Mouse (Mus musculus) heart, adult 2 months (tissue): Measurements from ENCODE around the gene Rnf168. TPM values are rescaled to one million over a fixed set of nuclear protein-coding genes. Genes with fewer than 3 reads are reported as not detected.
A peak's percentile ranks its signal among the peaks of the same experiment; 100 is the strongest.

Experiments
- DNase-seq, 2 experiments: peaks; one replicate each; pipeline ENCODE4 v3.0.0; 2021
- H3K27ac ChIP-seq: fragments of 200-600 bp; 2 replicates; pipeline ENCODE4 v1.8.1; 2022
- H3K27me3 ChIP-seq: fragments of 200-500 bp; 2 replicates; pipeline ENCODE4 v1.6.1; 2012; ENCODE audit warnings: mild to moderate bottlenecking, low read length, inconsistent platforms, mixed read lengths; ENCODE audit not compliant: control insufficient read depth, insufficient read depth
- H3K36me3 ChIP-seq: fragments of 200-500 bp; 2 replicates; pipeline ENCODE4 v1.6.1; 2012; ENCODE audit warnings: low read length, inconsistent platforms; ENCODE audit not compliant: control insufficient read depth, insufficient read depth
- H3K4me1 ChIP-seq: fragments of 200-500 bp; 2 replicates; pipeline ENCODE4 v1.6.1; 2011; ENCODE audit warnings: low read length; ENCODE audit not compliant: control insufficient read depth, insufficient read depth
- H3K4me3 ChIP-seq: fragments of 200-600 bp; 2 replicates; pipeline ENCODE4 v1.8.1; 2022
- H3K79me2 ChIP-seq: fragments of 200-500 bp; replicated peaks from 2 replicates; pipeline ENCODE4 v1.6.1; 2012; ENCODE audit warnings: mild to moderate bottlenecking, inconsistent platforms, low read length, moderate library complexity, mixed read lengths; ENCODE audit not compliant: control insufficient read depth, insufficient read depth
- H3K9ac ChIP-seq: fragments of 200-500 bp; 2 replicates; pipeline ENCODE4 v1.6.1; 2012; ENCODE audit warnings: low read depth, mild to moderate bottlenecking, control low read depth, inconsistent platforms, low read length, mixed read lengths
- CTCF ChIP-seq: fragments of 200-600 bp; IDR thresholded peaks from 2 replicates; pipeline ENCODE4 v1.8.1; 2022; ENCODE audit warnings: antibody characterized with exemption, mild to moderate bottlenecking, moderate library complexity
- EP300 ChIP-seq: fragments of 200-500 bp; IDR thresholded peaks from 2 replicates; pipeline ENCODE4 v1.6.1; 2011; ENCODE audit warnings: low read depth, low read length, control low read depth; ENCODE audit not compliant: insufficient read depth
- POLR2A ChIP-seq: fragments of 200-500 bp; IDR thresholded peaks from 2 replicates; pipeline ENCODE4 v1.6.1; 2011; ENCODE audit warnings: mild to moderate bottlenecking, low read depth, low read length, control low read depth; ENCODE audit not compliant: insufficient read depth
- WGBS: fragments of 180-500 bp; shearing (Covaris S2); methylation state at CpG from one replicate; pipeline ENCODE4 v1.1.7; 2018; 5-methylcytosine and 5-hydroxymethylcytosine counted together
- intact Hi-C: fragments of 180-260 bp; cut with DNase I; formaldehyde crosslinking; loops from one replicate; pipeline ENCODE4 v1.15.1; 2025
- microRNA-seq, 2 experiments: library from miRNA; unstranded; fragments of <30 nt; microRNA quantifications; one replicate each; pipeline ENCODE4 v1.2.0; 2021
- polyA plus RNA-seq: library from polyadenylated mRNA; depleted of rRNA; stranded (reverse); fragments of >200 nt; gene quantifications from 2 replicates; pipeline ENCODE4 v1.2.3, GENCODE M21; 2012; rRNA removed
- total RNA-seq, 2 experiments: library from RNA; stranded (reverse); gene quantifications; 2 replicates each; pipeline ENCODE4 v1.2.3; 2021

Gene Rnf168
- total and polyA plus RNA-seq, 3 experiments: 4.6 to 14.0 (median 12.2) TPM

GRCm38 (mm10) chr16:32337001-32337400, 59.7 kb downstream of the Rnf168 start:
- Histone ChIP-seq H3K79me2 (peaks cover 14% of the 10 kb centered on the region), H3K27ac (no peak overlapping the region), H3K4me3 (no peak overlapping the region), H3K9ac (no peak overlapping the region), H3K27me3 (no peaks in the 10 kb centered on the region), H3K36me3 (peaks cover 12% of the 10 kb centered on the region), H3K4me1 (peaks cover 11% of the 10 kb centered on the region)
- DNase-seq: no peak
- intact Hi-C loops: no loop called here
- TF ChIP-seq CTCF (no peak), EP300 (no peak), POLR2A (no peak)

GRCm38 (mm10) chr16:32340451-32340850, 63.2 kb downstream of the Rnf168 start:
- Histone ChIP-seq H3K36me3 (peaks cover 13% of the 10 kb centered on the region), H3K4me3 (no peak overlapping the region), H3K79me2 (peaks cover 9% of the 10 kb centered on the region), H3K9ac (no peak overlapping the region), H3K27ac (no peak overlapping the region), H3K27me3 (no peaks in the 10 kb centered on the region), H3K4me1 (peaks cover 12% of the 10 kb centered on the region)
- intact Hi-C loops: no loop called here
- TF ChIP-seq POLR2A: no peak
- no peak for TF ChIP-seq EP300
- no peak for TF ChIP-seq CTCF
- 57% methylated on average over 1 of the region's 1 CpGs for WGBS
- DNase-seq: no peak

DNA sequence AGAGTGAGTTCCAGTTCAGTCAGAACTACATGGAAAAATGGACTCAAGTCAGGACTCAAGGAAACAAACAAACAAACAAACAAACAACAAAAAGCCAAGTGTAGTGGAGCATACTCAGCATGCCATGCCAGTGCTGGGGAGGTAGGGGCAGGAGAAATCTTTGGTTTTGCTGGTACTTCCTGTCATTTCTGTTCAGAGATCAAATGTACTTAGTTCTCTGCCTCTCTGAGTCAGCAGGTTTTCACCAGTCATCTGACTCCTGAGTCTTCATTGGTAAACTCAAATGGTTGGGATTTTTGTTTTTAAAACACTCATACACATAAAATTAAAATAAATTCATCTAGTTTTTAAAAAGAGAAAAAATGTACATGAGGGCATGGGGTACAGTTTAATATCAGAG, 68.3 kb downstream of the Rnf168 start:
- intact Hi-C loops: no loop called here
- peaks cover 5% of the 10 kb centered on the region for H3K79me2 ChIP-seq
- peaks cover 4% of the 10 kb centered on the region for H3K4me1 ChIP-seq
- no peaks in the 10 kb centered on the region for H3K27me3 ChIP-seq
- H3K27ac ChIP-seq: no peak overlapping the region
- TF ChIP-seq POLR2A (no peak), EP300 (no peak)
- H3K36me3 ChIP-seq: peaks cover 13% of the 10 kb centered on the region
- no peak overlapping the region for H3K9ac ChIP-seq
- DNase-seq: no peak
- H3K4me3 ChIP-seq: no peak overlapping the region

DNA sequence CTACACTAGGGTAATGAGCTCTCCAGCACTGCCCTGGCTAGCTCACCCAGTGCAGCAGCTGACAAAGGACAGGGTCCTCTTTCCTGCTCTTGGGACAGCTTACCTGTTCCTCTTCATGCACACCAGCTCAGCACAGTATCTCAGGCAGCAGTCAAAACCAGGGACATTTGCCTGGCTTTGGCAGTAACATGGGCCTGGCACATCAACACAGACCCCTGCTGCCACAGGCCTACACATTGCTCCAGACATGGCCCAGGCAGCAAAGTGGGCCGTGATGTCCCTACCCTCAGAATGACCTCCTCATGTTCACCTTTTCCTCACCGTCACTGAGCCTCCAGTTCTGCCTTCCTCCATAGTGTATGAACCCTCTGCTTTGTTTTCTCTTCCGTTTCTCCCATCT, 73.5 kb downstream of the Rnf168 start:
- no peaks in the 10 kb centered on the region for H3K27me3 ChIP-seq
- intact Hi-C loops: no loop called here
- peaks cover 7% of the 10 kb centered on the region for H3K36me3 ChIP-seq
- H3K4me1 ChIP-seq: peaks cover 4% of the 10 kb centered on the region
- TF ChIP-seq CTCF (no peak), EP300 (no peak), POLR2A (no peak)
- H3K4me3 ChIP-seq: no peak overlapping the region
- DNase-seq: peak in 1 of 2 experiments; percentile 7
- H3K27ac ChIP-seq: no peak overlapping the region
- 0 out of 2 replicates have a peak overlapping the region, but pooled peaks have one; percentile 12 for H3K9ac ChIP-seq
- H3K79me2 ChIP-seq: peaks cover 7% of the 10 kb centered on the region
- 84% methylated on average over 3 of the region's 3 CpGs for WGBS

Small RNA genes within 50 kb of the gene (microRNA-seq; reads per million reads assigned to microRNA genes)
- 0 reads per million in 2 experiments for gene Mir1946a

Other genes with a start within 250 kb of the Rnf168 start
- gene Pak2, start 198.1 kb upstream of the Rnf168 start, total RNA-seq: 10 to 100 TPM; 26.3 to 27.3 TPM
- 9.6 and 15.3 TPM in 2 replicates for gene Pak2, start 198.1 kb upstream of the Rnf168 start, polyA plus RNA-seq
- 10 to 100 TPM; 21.0 to 21.2 TPM for gene Pigx, start 177.7 kb upstream of the Rnf168 start, total RNA-seq
- 12.4 and 23.2 TPM in 2 replicates for gene Pigx, start 177.7 kb upstream of the Rnf168 start, polyA plus RNA-seq
- 1 to 10 TPM; 8.6 to 9.8 TPM for gene Cep19, start 177.7 kb upstream of the Rnf168 start, total RNA-seq
- gene Cep19, start 177.7 kb upstream of the Rnf168 start, polyA plus RNA-seq: 8.8 and 9.7 TPM in 2 replicates
- gene Nrros, start 111.9 kb upstream of the Rnf168 start, total RNA-seq: 1 to 10 TPM; 3.9 to 4.7 TPM
- 9.1 and 9.5 TPM in 2 replicates for gene Nrros, start 111.9 kb upstream of the Rnf168 start, polyA plus RNA-seq
- not detected for gene Bex6, start 97.6 kb upstream of the Rnf168 start, total RNA-seq
- gene Bex6, start 97.6 kb upstream of the Rnf168 start, polyA plus RNA-seq: not detected in 2 replicates
- gene Fbxo45, start 30.3 kb upstream of the Rnf168 start, total RNA-seq: 10 to 100 TPM; 10.8 to 13.5 TPM
- 3.3 and 6.2 TPM in 2 replicates for gene Fbxo45, start 30.3 kb upstream of the Rnf168 start, polyA plus RNA-seq
- 1 to 10 TPM; 7.6 TPM for gene Wdr53, start 30.2 kb upstream of the Rnf168 start, total RNA-seq
- 3.3 and 8.1 TPM in 2 replicates for gene Wdr53, start 30.2 kb upstream of the Rnf168 start, polyA plus RNA-seq
- 10 to 100 TPM; 25.2 to 29.6 TPM for gene Smco1, start 6.0 kb upstream of the Rnf168 start, total RNA-seq
- 10.9 and 23.4 TPM in 2 replicates for gene Smco1, start 6.0 kb upstream of the Rnf168 start, polyA plus RNA-seq
- gene Ubxn7, start 54.8 kb downstream of the Rnf168 start, total RNA-seq: 10 to 100 TPM; 23.6 to 26.8 TPM
- gene Ubxn7, start 54.8 kb downstream of the Rnf168 start, polyA plus RNA-seq: 4.8 and 8.3 TPM in 2 replicates
- gene Tm4sf19, start 123.0 kb downstream of the Rnf168 start, total RNA-seq: not detected
- gene Tm4sf19, start 123.0 kb downstream of the Rnf168 start, polyA plus RNA-seq: 0.12 TPM in 2 replicates
- gene Tctex1d2, start 142.2 kb downstream of the Rnf168 start, total RNA-seq: 1 to 10 TPM; 6.2 to 6.8 TPM
- 6.2 and 8.7 TPM in 2 replicates for gene Tctex1d2, start 142.2 kb downstream of the Rnf168 start, polyA plus RNA-seq
- gene Pcyt1a, start 153.5 kb downstream of the Rnf168 start, total RNA-seq: 100 to 1,000 TPM; 110 to 133 TPM
- gene Pcyt1a, start 153.5 kb downstream of the Rnf168 start, polyA plus RNA-seq: 44.3 and 70.5 TPM in 2 replicates
- gene Slc51a, start 210.4 kb downstream of the Rnf168 start, total RNA-seq: under 1 TPM; 0.55 to 0.63 TPM
- gene Slc51a, start 210.4 kb downstream of the Rnf168 start, polyA plus RNA-seq: 0.64 and 1.1 TPM in 2 replicates
- gene Zdhhc19, start 218.8 kb downstream of the Rnf168 start, total RNA-seq: not detected
- not detected in 2 replicates for gene Zdhhc19, start 218.8 kb downstream of the Rnf168 start, polyA plus RNA-seq